Mouse (Mus musculus): Measurements from ENCODE around the gene Micall2.
A peak's percentile ranks its signal among the peaks of the same experiment; 100 is the strongest.
"Not testable (repeated sequence)": the region's sequence is repeated elsewhere in the genome, so short reads cannot be mapped to it uniquely, and the experiment has no call there.

Gene Micall2

GRCm38 (mm10) chr5:139735677-139736503 is at the start of gene Micall2:
Gene Micall2 (minus strand): TSS chr5:139736336.
- peak; percentile 59 for DNase-seq (ENCODE audit: low read depth, low spot score)

GRCm38 (mm10) chr5:139781406-139781805 is 45.3 kb upstream of the Micall2 start:
- no peak for DNase-seq (ENCODE audit: low read depth, low spot score)

GRCm38 (mm10) chr5:139776966-139777365 is 40.8 kb upstream of the Micall2 start:
- DNase-seq (ENCODE audit: low read depth, low spot score), result no peak

DNA sequence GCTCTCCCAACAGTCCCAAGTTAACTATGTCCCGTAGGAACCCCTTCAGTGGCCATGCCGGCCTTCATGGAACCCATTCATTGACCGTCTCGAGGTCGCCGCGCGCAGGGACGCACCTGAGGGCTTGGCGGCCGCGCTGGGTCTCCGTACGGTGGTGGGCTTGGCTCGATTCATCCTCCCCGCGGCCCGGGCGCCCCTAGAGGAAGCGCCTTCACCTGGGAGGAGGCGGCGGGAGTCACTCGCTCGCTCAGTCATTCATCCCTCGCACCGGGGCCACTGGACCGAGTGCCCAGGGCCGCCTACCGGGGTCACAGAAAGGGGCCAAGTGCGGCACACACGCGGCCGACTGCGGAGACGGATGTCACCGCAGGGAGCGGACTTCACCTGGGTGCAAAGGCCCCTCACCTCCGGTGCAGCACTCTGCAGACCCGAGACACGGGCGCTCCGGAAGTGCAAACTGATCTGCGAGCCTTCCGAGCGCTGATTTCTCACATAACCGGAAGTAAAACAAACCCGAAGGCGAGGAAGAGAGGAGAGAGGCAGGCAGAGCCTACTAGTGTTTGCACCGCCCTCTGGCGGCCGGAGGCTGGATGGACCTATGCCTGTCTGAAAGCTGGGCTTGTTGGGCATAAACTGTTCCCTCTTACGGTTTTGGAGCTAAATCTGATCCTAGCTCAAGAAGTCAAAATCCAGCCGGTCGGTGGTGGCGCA is 39.2 kb upstream of the Micall2 start, which contains the start of gene Ints1:
Ints1 (minus strand) TSS at position 459 of the 711 bp plus-strand sequence.
- peak; percentile 87 for DNase-seq (ENCODE audit: low read depth, low spot score)

GRCm38 (mm10) chr5:139768216-139768615 is 32.1 kb upstream of the Micall2 start:
- no peak for DNase-seq (ENCODE audit: low read depth, low spot score)

DNA sequence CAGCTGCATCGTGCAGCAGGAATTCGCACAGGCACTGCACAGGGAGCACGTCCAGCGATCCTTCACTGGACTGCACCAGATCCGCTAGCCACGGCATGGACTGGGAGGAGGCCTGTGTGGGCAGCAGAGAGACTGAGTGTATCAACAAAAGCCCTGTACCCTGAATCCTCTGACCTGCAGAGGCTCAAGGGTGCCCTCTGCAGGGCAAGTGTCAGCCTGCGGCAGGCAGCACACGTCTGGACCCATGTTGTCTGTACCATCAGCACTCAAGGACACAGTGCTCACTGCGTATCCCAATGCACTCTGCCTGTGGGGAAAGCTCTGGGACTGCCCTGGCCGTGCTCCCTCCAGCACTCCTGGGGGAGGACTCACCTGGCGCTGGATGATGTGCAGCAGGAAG is 28.2 kb upstream of the Micall2 start:
- DNase-seq (ENCODE audit: low read depth, low spot score), result no peak

DNA sequence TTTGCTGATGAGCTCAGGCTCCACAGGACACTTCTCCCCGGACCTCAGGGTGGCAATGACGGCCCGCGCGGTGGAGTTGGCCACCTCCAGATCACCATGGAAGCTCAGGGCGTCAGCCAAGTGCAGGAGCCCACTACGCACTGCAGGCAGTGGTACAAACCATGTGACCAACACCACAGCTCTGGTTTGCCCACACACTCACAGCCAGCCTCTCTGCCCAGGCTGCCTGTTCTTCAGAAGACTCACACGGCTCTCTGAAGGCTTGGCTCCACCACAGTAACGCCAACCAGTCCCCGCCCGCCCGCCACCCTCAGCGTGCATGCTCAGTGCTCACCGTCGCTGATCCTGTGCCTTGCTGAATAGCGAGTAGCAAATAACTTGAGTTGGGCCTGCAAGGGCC is 22.0 kb upstream of the Micall2 start:
- no peak for DNase-seq (ENCODE audit: low read depth, low spot score)

DNA sequence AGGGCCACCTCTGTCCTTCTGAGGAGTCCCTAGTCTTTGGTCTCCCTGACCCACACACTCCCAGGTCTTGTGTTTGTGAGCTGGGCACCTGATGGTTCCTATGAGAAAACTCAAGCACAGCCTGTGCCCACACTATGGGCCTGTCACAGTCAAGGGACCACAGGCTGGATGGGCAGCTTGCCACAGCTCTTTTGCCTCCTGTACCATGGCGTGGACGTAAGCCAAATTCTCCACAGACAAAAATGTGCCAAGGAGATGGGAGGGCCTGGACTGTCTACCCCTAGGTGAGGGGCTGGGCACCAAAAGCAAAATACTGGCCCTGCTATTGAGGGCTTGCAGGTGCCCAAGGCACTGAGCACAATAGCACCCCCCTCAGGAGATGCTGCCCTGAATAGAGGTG is 20.4 kb upstream of the Micall2 start:
- DNase-seq (ENCODE audit: low read depth, low spot score), result no peak

DNA sequence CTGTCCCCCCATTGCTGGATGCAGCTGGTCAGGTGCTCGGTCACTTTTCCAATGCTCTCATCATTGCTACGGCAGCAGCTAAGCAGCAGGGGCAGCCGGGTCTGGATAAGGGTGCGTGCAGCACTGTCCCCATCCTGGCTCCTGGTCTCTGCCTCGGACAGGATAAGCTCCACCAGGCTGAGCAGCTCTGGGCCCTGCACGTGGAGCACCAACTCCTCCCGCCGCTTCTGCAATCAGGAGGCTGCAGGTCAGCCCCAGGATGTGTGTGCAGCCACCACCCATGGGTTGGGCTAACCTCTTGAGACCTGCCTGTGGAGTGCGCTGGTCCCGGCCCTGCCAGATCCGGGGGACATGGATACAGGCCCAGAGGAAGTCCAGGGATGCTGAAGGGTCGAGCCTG is 20.0 kb upstream of the Micall2 start:
- DNase-seq (ENCODE audit: low read depth, low spot score), result no peak

DNA sequence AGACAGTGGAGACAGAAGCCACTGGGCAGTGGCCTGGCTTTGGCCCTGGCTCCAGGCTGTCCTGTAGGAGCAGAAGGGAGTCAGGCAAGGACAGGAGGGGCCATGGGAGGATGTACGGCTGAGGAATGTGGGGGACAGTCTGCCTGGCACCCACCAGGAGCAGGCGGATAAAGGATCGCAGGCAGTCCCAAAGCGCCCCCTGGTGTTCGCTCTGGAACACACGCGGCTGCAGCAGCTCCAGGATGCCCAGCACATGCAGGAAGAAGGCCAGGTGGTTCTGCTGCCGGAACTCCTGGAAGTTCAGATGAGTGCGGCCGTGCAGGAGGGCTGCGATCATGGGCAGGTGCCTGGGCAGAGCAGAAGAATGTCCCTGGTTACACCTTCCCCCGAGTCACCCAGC is 18.6 kb upstream of the Micall2 start:
- DNase-seq (ENCODE audit: low read depth, low spot score), result no peak

DNA sequence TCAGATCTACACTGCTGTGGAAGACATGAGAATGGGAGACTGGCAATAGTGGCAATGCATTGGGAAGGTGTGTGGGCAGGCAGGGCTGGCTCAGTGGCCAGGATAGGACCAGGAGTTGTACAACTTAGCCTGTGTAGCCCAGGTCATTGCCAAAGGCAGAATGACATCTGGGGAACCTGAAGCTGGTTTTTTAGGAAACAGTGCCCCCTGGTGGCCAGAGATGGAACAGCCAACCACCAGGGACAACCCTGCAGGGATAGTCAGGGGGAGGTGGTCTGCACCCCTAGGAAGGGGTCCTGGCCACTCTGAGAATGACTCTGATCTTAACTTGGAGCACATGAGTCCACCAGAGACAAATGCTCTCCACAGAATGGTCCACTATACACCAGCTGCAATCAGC is 14.4 kb upstream of the Micall2 start:
- DNase-seq (ENCODE audit: low read depth, low spot score), result peak; percentile 40

DNA sequence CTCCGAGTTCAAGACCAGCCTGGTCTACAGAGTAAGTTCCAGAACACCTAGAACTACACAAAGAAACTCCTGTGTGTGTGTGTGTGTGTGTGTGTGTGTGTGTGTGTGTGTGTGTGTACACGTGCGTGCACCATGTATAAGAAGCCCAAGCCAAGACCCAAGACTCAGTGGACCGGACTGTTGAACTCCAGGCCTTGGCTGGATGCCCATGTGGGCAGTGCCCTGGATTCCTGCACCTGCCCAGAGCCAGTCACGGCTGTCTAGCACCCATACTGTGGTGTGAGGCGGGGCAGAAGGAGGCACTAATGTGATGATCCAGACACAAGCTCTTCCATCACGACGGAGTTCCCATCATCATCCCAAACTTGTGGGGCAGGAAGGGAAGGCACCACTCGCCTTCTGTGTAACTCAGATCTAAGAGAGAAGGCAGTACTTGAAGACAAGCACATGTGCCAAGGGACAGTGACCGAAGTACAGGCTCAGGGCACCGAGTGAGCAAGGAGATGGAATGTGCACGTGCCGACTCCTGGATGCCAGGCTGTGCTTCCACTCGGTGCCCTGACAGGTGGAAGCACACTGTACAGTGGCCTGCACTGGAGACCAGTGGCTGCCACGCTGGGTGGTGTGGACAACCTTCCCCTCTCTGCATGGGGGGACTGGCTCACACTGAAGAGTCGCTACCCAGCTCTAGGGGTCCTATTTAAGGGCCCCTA is 13.4 kb upstream of the Micall2 start:
- DNase-seq (ENCODE audit: low read depth, low spot score), result no peak

DNA sequence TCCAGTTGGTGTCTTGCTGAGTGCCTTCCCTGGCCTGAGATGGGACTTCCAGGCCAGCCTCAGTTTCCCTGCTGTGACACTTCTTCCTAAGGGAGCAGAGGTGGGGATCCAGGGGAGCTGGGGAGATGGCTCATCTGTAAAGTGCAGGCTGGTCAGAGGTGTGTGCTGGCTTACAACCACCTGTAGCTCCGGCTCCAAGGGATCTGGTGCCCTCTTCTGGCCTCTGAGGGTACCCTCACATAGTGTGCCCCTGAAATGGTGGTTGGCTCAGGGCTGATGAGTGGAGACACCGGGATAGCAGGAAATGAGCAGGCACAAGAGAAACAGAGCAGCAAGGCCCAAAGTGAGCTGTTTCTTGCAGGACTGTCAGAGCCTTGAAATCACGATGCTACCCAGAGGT is 9.6 kb upstream of the Micall2 start:
- no peak for DNase-seq (ENCODE audit: low read depth, low spot score)

GRCm38 (mm10) chr5:139742640-139743039 is 6.5 kb upstream of the Micall2 start:
- DNase-seq (ENCODE audit: low read depth, low spot score), result not testable (repeated sequence)

- DNase-seq (ENCODE audit: low read depth, low spot score), result no peak
These were observed 2.6 kb upstream of the Micall2 start for GRCm38 (mm10) chr5:139738592-139739315.

DNA sequence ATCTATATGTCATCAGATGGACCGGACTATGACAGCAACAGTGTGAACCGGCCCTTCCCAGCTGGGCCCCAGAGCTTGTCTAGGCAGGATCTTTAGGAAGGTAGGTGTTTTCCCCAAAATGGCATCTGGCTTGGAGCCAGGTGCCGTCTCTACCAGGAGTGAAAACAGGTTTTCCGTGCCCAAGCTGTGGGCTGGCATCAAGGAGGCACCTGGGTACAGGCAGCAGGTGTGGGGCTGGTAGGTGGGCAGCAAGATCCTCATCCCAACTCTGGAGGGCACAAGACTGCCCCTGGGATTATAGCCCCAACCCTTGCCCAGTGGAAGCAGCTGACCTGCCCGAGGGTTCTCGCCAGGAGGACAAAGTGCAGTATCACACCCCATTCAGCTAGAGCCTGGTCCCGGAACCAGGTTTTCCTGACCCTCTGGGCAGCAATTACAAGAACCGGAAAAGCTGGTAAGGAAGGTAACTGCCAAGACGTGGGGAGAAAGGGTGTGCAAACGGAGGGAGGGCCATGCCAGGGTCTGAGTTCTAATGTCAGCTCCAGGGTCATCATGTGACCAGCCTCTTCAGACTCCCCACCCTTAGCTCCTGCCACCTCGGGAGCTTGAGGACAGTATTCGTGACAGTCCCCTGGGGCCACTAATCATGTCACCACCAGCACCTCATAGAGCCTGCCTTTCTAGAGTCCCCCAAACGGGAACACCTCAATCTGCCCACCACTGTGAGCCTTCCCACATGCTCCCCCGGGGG is 1.9 kb upstream of the Micall2 start:
- DNase-seq (ENCODE audit: low read depth, low spot score), result no peak

DNA sequence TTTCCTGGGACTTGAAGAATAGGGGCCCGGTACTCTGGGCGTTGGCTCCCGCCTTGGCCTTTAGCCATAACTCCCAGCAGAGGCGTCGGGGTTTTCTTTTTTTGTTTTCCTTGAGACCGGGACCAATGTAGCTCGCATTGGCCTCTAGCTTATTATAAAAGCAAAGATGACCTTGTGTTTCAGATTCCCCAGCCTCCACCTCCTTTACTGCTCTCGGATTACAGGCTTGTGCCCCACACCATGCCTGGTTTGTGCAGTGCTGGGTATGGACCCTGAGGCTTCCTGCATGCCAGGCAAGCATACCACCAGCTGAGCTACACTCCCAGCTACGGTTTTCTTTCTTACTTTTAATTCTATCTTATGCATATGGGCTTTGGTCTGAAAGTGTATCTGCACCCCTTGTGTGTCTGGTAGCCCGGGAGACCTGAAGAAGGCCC is 386 bp upstream of the Micall2 start:
- DNase-seq (ENCODE audit: low read depth, low spot score), result no peak

DNA sequence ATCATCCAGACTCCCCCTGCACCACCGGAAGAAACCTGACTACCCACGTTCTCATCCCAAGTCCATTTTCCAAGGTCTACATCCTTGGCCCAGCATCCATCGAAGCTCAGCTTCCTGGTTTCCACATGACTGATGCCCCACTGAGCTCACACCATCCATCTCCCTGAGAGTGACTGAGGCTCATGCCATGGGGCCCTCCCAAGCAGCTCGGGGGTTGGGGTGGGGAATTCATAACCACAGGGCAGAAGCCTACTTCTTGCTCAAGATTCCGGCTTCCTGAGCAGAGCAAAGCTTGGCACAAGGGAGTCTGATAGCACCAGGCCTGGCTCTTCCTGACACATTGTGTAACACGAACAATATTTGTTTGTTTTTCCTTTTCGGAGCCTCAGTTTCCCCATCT is 1.4 kb downstream of the Micall2 start:
- DNase-seq (ENCODE audit: low read depth, low spot score), result no peak

GRCm38 (mm10) chr5:139734016-139734415 is 2.1 kb downstream of the Micall2 start:
- no peak for DNase-seq (ENCODE audit: low read depth, low spot score)

- DNase-seq (ENCODE audit: low read depth, low spot score), result no peak
These were observed 3.5 kb downstream of the Micall2 start for GRCm38 (mm10) chr5:139732634-139733107.

Measured in retina, adult 2 months (tissue).